Mouse (Mus musculus): Measurements from ENCODE around the gene March7.
A peak's percentile ranks its signal among the peaks of the same experiment; 100 is the strongest.

The March7 gene

GRCm38 (mm10) chr2:60209703-60210651 is at the start of gene March7, which contains the start of gene Baz2b:
March7 (plus strand) TSS chr2:60209887.
Baz2b (minus strand) TSS chr2:60209839.
- peak; percentile 86 to 89 for DNase-seq (ENCODE audit: low spot score in 2 of 2)

- DNase-seq (ENCODE audit: low spot score in 2 of 2): no peak
These were observed 45.9 kb upstream of the March7 start for GRCm38 (mm10) chr2:60163744-60164143.

- DNase-seq (ENCODE audit: low spot score in 2 of 2): no peak
These were observed 44.0 kb upstream of the March7 start for GRCm38 (mm10) chr2:60165679-60166078.

- no peak for DNase-seq (ENCODE audit: low spot score in 2 of 2)
These were observed 42.8 kb upstream of the March7 start for GRCm38 (mm10) chr2:60166878-60167277.

GRCm38 (mm10) chr2:60171786-60172530 is 37.7 kb upstream of the March7 start:
- no peak for DNase-seq (ENCODE audit: low spot score in 2 of 2)

GRCm38 (mm10) chr2:60172531-60172914 is 37.2 kb upstream of the March7 start:
- DNase-seq (ENCODE audit: low spot score in 2 of 2): no peak

GRCm38 (mm10) chr2:60173190-60173589 is 36.5 kb upstream of the March7 start:
- no peak for DNase-seq (ENCODE audit: low spot score in 2 of 2)

GRCm38 (mm10) chr2:60173595-60173994 is 36.1 kb upstream of the March7 start:
- no peak for DNase-seq (ENCODE audit: low spot score in 2 of 2)

- DNase-seq (ENCODE audit: low spot score in 2 of 2): no peak
These were observed 34.6 kb upstream of the March7 start for GRCm38 (mm10) chr2:60175078-60175477.

GRCm38 (mm10) chr2:60176087-60176486 is 33.6 kb upstream of the March7 start:
- DNase-seq (ENCODE audit: low spot score in 2 of 2): no peak

- DNase-seq (ENCODE audit: low spot score in 2 of 2): no peak
These were observed 32.2 kb upstream of the March7 start for GRCm38 (mm10) chr2:60177490-60177889.

GRCm38 (mm10) chr2:60181696-60182095 is 28.0 kb upstream of the March7 start:
- no peak for DNase-seq (ENCODE audit: low spot score in 2 of 2)

GRCm38 (mm10) chr2:60196841-60197240 is 12.8 kb upstream of the March7 start:
- DNase-seq (ENCODE audit: low spot score in 2 of 2): no peak

- DNase-seq (ENCODE audit: low spot score in 2 of 2): no peak
These were observed 9.6 kb upstream of the March7 start for GRCm38 (mm10) chr2:60200051-60200562.

GRCm38 (mm10) chr2:60200667-60201066 is 9.0 kb upstream of the March7 start:
- DNase-seq (ENCODE audit: low spot score in 2 of 2): no peak

- no peak for DNase-seq (ENCODE audit: low spot score in 2 of 2)
These were observed 6.7 kb upstream of the March7 start for GRCm38 (mm10) chr2:60202900-60203530.

- no peak for DNase-seq (ENCODE audit: low spot score in 2 of 2)
These were observed 6.0 kb upstream of the March7 start for GRCm38 (mm10) chr2:60203733-60204132.

GRCm38 (mm10) chr2:60204162-60204561 is 5.5 kb upstream of the March7 start:
- DNase-seq (ENCODE audit: low spot score in 2 of 2): no peak

GRCm38 (mm10) chr2:60205795-60206194 is 3.9 kb upstream of the March7 start:
- no peak for DNase-seq (ENCODE audit: low spot score in 2 of 2)

GRCm38 (mm10) chr2:60209122-60209611 is 520 bp upstream of the March7 start:
- DNase-seq (ENCODE audit: low spot score in 2 of 2): peak in 1 of 2 experiments; percentile 66

GRCm38 (mm10) chr2:60210821-60211220 is 1.1 kb downstream of the March7 start:
- no peak for DNase-seq (ENCODE audit: low spot score in 2 of 2)

- DNase-seq (ENCODE audit: low spot score in 2 of 2): no peak
These were observed 2.8 kb downstream of the March7 start for GRCm38 (mm10) chr2:60212488-60212887.
